Mouse (Mus musculus) layer of hippocampus, adult 9-10 months (tissue): ENCODE data around the gene Kifc3.
"Not testable (repeated sequence)": the region's sequence is repeated elsewhere in the genome, so short reads cannot be mapped to it uniquely, and the experiment has no call there.

Experiments used
- DNase-seq: peaks from one replicate; pipeline ENCODE4 v3.0.0; 2022; ENCODE audit warnings: low spot score

Kifc3 gene

DNA sequence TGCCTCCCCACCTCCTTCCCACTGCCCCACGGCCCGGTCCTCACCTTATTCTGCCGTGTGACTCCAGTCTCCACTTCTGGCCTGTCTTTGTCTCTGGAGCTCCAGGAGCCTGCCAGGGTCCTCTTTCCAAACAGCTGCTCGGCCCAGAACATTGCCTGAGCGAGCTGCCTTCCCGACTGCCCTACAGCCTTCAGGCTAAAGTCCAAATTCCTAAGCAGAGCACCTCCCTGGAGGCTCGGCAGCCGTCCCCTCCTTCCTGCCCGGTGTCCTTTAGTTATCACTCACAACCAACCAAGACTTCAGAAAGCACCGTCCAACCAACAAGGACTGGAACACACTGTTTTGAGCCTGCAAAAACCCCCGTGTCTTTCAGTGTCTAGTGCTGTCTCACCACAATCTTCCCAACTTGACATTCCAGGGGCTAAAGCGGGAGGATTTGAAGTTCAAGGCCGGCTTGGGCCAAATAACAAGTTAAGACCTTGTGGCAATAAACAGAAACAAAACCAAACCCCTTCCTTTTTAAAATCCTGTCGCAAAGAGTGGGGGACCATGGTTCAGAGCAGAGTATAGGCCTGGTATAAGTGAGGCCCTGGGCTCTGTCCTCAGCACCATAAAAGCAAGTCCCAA lies at the start of gene Kifc3:
Gene Kifc3, minus strand, starts transcription at position 164 of the 627 bp plus-strand sequence.
- no peak for DNase-seq

GRCm38 (mm10) chr8:95252056-95252455 lies 49.4 kb upstream of the Kifc3 start:
- no peak for DNase-seq

GRCm38 (mm10) chr8:95249847-95250246 lies 47.2 kb upstream of the Kifc3 start:
- no peak for DNase-seq

GRCm38 (mm10) chr8:95247277-95247676 lies 44.7 kb upstream of the Kifc3 start:
- DNase-seq, result no peak

- no peak for DNase-seq
These were observed 42.6 kb upstream of the Kifc3 start for GRCm38 (mm10) chr8:95245180-95245579.

- DNase-seq, result no peak
These were observed 41.2 kb upstream of the Kifc3 start for GRCm38 (mm10) chr8:95243853-95244252.

- peak; percentile 60 for DNase-seq
These were observed 40.4 kb upstream of the Kifc3 start for GRCm38 (mm10) chr8:95242826-95243571.

DNA sequence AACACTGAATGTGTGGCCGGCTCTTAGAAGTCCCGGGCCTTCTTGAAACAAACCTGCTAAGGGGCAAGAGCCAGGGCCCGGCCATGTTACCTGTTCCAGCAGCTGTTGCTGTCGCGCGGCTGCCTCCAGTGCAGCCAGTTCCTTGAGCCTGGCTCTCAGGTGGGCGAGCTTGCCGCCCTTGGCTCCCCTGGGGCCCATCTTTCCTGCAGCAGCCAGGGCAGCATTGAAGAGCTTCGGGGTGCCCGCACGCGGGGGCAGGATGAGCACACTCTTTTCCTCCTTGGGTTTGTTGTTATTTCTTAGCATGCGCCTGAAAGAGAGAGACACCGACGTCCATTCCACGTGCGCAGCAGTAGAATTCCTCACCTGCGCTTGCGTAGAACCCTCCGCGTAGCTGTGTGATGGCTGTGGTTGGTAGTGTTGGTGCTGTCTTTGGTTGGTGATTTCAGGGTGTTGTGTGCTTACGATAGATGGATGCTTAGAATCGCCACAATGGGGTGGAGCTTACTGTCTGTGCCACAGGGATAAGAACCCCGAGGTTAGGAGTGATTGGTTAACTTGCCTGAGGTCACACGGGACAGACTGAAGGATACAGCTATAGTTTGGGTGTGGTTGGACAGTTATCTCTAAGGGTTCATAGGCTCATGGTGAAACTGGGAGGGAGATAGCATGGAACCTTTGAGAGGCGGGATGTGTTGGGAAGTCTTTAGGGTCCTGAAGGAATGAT lies 39.6 kb upstream of the Kifc3 start:
- DNase-seq, result no peak

- peak; percentile 74 for DNase-seq
These were observed 33.1 kb upstream of the Kifc3 start for GRCm38 (mm10) chr8:95235683-95236082.

- not testable (repeated sequence) for DNase-seq
These were observed 27.5 kb upstream of the Kifc3 start for GRCm38 (mm10) chr8:95230086-95230485.

DNA sequence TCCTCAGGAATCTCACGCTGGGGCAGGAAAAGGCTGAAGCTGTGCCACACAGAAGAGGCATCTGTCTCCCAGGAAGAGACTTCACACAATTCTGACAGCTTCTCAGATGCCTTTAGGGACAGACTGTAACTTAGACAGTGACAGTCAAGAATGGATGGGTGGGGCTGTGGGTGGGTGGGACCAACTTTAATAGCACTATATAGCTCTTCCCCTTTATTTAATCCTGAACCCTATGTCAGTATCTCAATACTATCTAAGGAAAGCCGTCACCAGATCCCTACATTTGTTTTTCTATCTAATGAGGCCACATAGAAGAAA lies 24.5 kb upstream of the Kifc3 start:
- no peak for DNase-seq

DNA sequence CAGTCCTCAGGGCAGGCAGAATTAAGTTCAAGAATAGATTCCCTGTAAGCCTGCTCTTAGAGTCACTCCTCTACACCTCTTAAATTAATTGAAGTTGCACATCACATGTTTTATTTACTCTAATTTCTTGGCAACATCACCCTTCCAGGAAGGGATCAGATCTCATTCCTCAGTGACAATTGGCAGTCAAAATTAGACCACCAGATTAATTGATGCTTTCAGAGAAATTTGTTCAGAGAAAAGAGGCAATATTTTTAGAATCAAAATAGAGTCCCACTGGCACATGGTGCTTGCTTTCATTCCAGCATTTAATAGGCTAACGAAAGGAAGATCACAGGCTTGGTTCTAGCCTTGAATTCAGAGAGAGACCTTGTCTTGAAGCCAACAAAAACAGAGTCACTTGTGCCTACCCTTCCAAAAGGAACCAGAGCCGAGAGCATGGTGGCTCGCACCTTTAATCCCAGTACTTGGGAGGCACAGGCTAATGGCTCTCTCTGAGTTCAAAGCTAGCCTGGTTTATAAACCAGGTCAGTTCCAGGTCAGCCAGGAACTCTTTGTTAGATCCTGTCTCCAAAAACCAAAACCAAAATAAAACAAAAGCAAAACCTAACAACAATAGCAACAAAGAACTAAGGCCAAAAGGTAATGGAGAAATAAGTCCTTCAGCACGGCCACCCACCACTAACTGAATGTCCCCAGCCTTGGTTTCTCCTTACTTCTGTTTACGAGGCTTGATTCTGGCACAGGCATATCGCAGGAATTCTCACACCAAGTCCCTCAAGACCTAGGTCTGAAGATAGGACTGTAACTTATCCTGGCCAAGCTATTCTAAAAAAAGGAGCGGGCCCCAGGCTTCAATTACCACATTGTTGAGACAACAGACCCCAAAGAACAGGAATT lies 23.9 kb upstream of the Kifc3 start:
- DNase-seq, result no peak

- no peak for DNase-seq
These were observed 21.4 kb upstream of the Kifc3 start for GRCm38 (mm10) chr8:95223969-95224368.

DNA sequence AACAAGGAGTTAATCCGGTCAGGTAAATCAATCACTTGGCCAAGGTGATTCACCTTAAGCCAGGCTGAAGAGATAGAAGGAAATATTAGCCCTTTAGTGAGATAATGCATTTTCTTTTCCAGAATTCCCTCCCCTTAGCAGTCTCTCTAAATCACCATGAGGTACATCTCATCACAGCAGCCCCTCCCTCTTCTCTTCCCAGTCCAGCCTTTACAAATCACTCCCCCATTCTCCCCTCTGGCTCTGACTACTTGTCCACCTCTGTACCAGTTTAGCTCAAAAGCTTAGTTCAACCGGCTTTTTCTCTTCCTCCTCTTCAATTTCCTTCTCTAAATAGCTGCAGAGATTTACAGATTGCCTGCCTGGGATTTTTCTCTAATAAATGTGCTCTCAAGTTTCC lies 18.4 kb upstream of the Kifc3 start:
- no peak for DNase-seq

DNA sequence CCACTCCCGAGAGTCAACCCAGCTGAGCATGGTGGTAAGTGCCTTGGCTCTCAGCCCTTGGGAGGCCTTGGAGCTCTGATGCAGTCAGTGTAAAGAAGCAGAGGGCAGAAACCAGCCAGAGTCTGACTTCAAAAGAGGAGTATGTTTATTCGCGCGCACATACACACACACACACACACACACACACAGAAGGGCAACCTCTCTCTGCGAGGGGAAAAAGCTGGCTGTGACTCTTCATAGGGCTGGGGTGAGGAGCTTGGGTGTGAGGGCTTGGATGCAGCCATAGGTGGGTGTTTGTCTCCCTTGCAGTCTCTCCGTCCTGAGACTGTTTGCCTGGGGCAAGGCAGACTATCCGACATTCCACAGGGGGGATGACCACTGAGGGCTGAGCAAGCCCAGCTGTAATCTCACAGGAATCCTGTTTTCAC lies 18.0 kb upstream of the Kifc3 start:
- no peak for DNase-seq

DNA sequence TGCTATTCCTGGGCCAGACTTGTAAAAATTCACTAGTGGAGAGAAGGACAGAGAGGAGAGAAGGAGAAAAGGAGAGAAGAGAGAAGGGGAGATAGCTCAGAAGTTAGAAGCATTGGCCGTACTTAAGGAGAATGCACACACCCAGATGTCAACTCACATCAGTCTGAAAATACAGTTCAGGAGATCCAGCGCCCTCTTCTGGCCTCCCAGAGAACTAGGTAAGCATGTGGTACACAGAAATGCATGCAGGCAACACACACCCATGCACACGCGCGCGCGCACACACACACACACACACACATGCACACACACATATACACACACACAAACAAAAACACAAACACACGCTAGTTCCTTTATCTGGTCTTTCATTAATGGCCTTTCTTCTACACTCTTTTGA lies 17.0 kb upstream of the Kifc3 start:
- DNase-seq, result no peak

DNA sequence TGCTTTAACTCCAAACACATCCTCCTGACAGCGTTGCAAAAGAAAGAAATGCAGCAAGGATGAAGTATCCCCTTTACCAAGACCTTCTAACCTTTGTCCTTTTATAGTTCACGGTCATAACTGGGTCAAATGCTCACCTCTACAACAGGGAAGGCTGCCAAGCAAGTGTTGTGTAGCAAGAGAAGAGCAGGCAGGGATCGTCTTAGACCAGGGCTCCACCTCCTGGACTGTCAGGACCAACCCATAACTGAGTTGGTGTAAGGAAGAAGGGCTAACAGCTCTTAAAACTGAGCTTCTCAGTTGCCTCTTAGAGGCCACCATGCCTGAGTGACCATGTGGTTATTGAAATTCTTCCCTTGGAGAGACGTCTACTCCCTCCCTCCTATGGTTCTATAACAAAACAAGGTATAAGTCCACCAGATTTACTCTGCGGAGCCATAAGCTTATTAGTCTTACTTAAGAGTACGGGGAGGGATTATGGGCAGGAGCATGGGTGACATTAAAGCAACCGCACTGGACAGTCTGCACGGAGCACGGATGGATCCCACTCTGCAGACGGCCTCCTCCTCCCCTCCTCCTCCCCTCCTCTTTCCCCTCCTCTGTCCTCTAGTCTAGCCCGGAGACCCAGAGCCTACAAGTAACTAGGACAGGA lies 13.2 kb upstream of the Kifc3 start:
- no peak for DNase-seq

- DNase-seq, result no peak
These were observed 7.3 kb upstream of the Kifc3 start for GRCm38 (mm10) chr8:95209924-95210323.

GRCm38 (mm10) chr8:95205946-95206345 lies 3.3 kb upstream of the Kifc3 start:
- DNase-seq, result no peak

GRCm38 (mm10) chr8:95204039-95204380 lies 1.4 kb upstream of the Kifc3 start:
- DNase-seq, result peak; percentile 33

DNA sequence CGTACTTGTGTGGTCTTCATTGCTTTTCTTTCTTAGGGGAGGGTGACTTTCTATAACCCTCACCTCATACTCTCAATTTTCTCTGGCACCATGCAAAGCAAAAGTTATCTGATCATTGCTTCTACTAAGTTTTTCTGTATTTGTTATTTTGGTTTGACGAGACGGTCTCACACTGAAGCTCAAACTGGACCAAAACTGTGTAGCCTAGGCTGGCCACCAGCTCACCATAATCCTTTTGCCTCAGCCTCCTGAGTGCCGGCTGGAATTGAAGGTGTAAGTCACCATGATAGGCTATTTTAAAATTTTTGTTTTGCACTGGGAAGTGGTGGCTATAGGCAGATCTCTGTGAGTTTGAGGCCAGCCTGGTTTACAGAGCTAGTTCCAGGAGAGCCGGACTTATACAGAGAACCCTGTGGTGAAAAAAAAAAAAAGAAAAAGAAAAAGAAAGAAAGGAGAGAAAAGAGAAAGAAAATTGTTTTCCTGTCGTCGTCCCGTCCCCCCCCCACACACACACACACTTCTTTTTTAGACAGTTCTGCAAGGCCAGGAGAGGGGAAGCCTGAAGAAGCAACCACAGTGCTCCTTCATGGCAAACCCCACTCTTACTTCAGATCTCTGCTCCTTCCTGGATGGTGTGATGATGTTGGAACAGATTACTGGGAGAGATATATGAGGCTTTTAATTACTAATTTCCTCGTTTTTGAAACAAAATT lies 870 bp upstream of the Kifc3 start:
- DNase-seq, result no peak
